Mouse (Mus musculus) CH12.LX (cell line): Measurements from ENCODE around the gene Vipr2. TPM values are rescaled to one million over a fixed set of nuclear protein-coding genes. Genes with fewer than 3 reads are reported as not detected.
A peak's percentile ranks its signal among the peaks of the same experiment; 100 is the strongest.

ENCODE experiments used
- DNase-seq: peaks from one replicate; pipeline ENCODE4 v3.0.0-alpha.2; 2013; ENCODE audit errors: extremely low read depth
- H3K27ac ChIP-seq: 2 replicates; pipeline ENCODE4 v1.5.1; 2012; ENCODE audit warnings: low read depth, mild to moderate bottlenecking, control low read depth, moderate library complexity; ENCODE audit not compliant: insufficient read depth
- H3K27me3 ChIP-seq: replicated peaks from 2 replicates; pipeline ENCODE3; 2012; ENCODE audit warnings: inconsistent platforms
- H3K36me3 ChIP-seq, 2 experiments: replicated peaks in 1 of 2; 2 replicates each; pipeline versions ENCODE3 to v1.6.1; 2012; ENCODE audit warnings: inconsistent platforms in 1 of 2, low read length in 1 of 2, mild to moderate bottlenecking in 1 of 2, mixed read lengths in 1 of 2, moderate library complexity in 1 of 2; ENCODE audit not compliant: control insufficient read depth in 1 of 2, insufficient read depth in 1 of 2
- H3K4me1 ChIP-seq, 2 experiments: 2 replicates each; pipeline ENCODE4 v1.6.1; 2012; ENCODE audit warnings: inconsistent platforms in 1 of 2, moderate library complexity in 1 of 2; ENCODE audit not compliant: insufficient read depth in 2 of 2, control insufficient read depth in 1 of 2
- H3K4me2 ChIP-seq: 2 replicates; pipeline ENCODE4 v1.6.1; 2012; ENCODE audit warnings: low read depth, mild to moderate bottlenecking, control low read depth; ENCODE audit not compliant: poor library complexity, insufficient read depth, severe bottlenecking
- H3K4me3 ChIP-seq, 3 experiments: fragments of 150-350 bp in 1 of 3; sonication (generic) in 1 of 3; replicated peaks in 1 of 3; 2 replicates each; pipeline versions ENCODE3 to v1.5.1; 2011 to 2012; ENCODE audit warnings: low read depth in 2 of 3, low read length in 2 of 3, mild to moderate bottlenecking in 2 of 3, moderate library complexity in 2 of 3, control low read depth in 1 of 3, improper control_type of control experiment in 1 of 3, inconsistent platforms in 1 of 3, mixed read lengths in 1 of 3; ENCODE audit not compliant: poor library complexity in 1 of 3
- H3K79me2 ChIP-seq: replicated peaks from 2 replicates; pipeline ENCODE4 v1.6.1; 2012; ENCODE audit warnings: mild to moderate bottlenecking, moderate library complexity; ENCODE audit not compliant: control insufficient read depth, poor library complexity, insufficient read depth, severe bottlenecking; ENCODE audit errors: extremely low read depth
- H3K9ac ChIP-seq: 2 replicates; pipeline ENCODE4 v1.6.1; 2012; ENCODE audit warnings: low read depth, mild to moderate bottlenecking, control low read depth, moderate library complexity; ENCODE audit not compliant: insufficient read depth
- H3K9me3 ChIP-seq: replicated peaks from 2 replicates; pipeline ENCODE3; 2012; ENCODE audit warnings: low read length, inconsistent platforms, mixed read lengths
- CTCF ChIP-seq, 2 experiments: IDR thresholded peaks in 1 of 2; conservative IDR thresholded peaks in 1 of 2; 2 replicates each; pipeline ENCODE4 v1.5.1; 2011 to 2012; ENCODE audit warnings: low read depth in 2 of 2, low read length in 2 of 2, improper control_type of control experiment in 1 of 2, inconsistent platforms in 1 of 2, mild to moderate bottlenecking in 1 of 2, moderate library complexity in 1 of 2
- EP300 ChIP-seq: IDR thresholded peaks from 2 replicates; pipeline ENCODE4 v1.6.1; 2011; ENCODE audit warnings: low read length, improper control_type of control experiment
- ETS1 ChIP-seq: conservative IDR thresholded peaks from 2 replicates; pipeline ENCODE4 v1.6.1; 2012; ENCODE audit warnings: low read depth, mild to moderate bottlenecking, inconsistent platforms, low read length, improper control_type of control experiment, moderate library complexity
- HCFC1 ChIP-seq: IDR thresholded peaks from 2 replicates; pipeline ENCODE4 v1.6.1; 2012; ENCODE audit warnings: low read depth, mild to moderate bottlenecking, inconsistent platforms, low read length, improper control_type of control experiment
- JUN ChIP-seq: IDR thresholded peaks from 2 replicates; pipeline ENCODE4 v1.6.1; 2011; ENCODE audit warnings: low read depth, mild to moderate bottlenecking, low read length, improper control_type of control experiment, moderate library complexity; ENCODE audit not compliant: insufficient read depth
- MXI1 ChIP-seq: IDR thresholded peaks from 2 replicates; pipeline ENCODE4 v1.6.1; 2011; ENCODE audit warnings: mild to moderate bottlenecking, low read depth, low read length, improper control_type of control experiment
- RAD21 ChIP-seq: IDR thresholded peaks from 2 replicates; pipeline ENCODE4 v1.6.1; 2011; ENCODE audit warnings: low read depth, mild to moderate bottlenecking, low read length, improper control_type of control experiment, moderate library complexity
- SIN3A ChIP-seq: IDR thresholded peaks from 2 replicates; pipeline ENCODE4 v1.6.1; 2012; ENCODE audit warnings: low read length, improper control_type of control experiment, inconsistent platforms
- SMC3 ChIP-seq: IDR thresholded peaks from 2 replicates; pipeline ENCODE4 v1.6.1; 2011; ENCODE audit warnings: low read depth, low read length, improper control_type of control experiment
- USF1 ChIP-seq: IDR thresholded peaks from 2 replicates; pipeline ENCODE4 v1.6.1; 2014; ENCODE audit warnings: low read depth, mild to moderate bottlenecking, inconsistent platforms, low read length, improper control_type of control experiment
- dilution Hi-C: fragments of 300-500 bp; cut with MboI; formaldehyde crosslinking; loops from 2 replicates; pipeline ENCODE4 v1.14.3; 2020; ENCODE audit warnings: low sequenced_read_pairs; ENCODE audit not compliant: extremely low pct_unique_long_range_greater_than_20kb, extremely low pct_ligation_motif_present
- in situ Hi-C: fragments of 300-500 bp; cut with MboI; formaldehyde crosslinking; loops from 3 replicates; pipeline ENCODE4 v1.14.3; 2019; ENCODE audit warnings: low sequenced_read_pairs, low pct_ligation_motif_present, low pct_unique_long_range_greater_than_20kb, mixed read lengths
- polyA plus RNA-seq: library from polyadenylated mRNA; unstranded; fragments of >175 nt; gene quantifications from 2 replicates; pipeline ENCODE4 v1.2.1, GENCODE M21; 2012; ENCODE audit warnings: low read depth; ENCODE audit not compliant: insufficient read length
- total RNA-seq, 2 experiments: library from RNA; depleted of rRNA; stranded (reverse); fragments of 300-350 nt in 1 of 2; fragments of >200 nt in 1 of 2; gene quantifications; 2 replicates each; pipeline ENCODE4 v1.2.3; 2012 to 2014

The Vipr2 gene
- total and polyA plus RNA-seq, 3 experiments, result 0.05 to 0.19 TPM; not detected in 1

- TF ChIP-seq ETS1, result no peak; the same call in 1 of the 2 replicates
These were observed 29.8 kb upstream of the Vipr2 start, which contains the start of gene Zfp386 (continued) for GRCm38 (mm10) chr12:116047440-116048377.

GRCm38 (mm10) chr12:116048766-116049165, 28.8 kb upstream of the Vipr2 start:
- Histone ChIP-seq H3K9me3 (no peaks in the 10 kb centered on the region), H3K79me2 (peaks cover 18% of the 10 kb centered on the region), H3K36me3 (peaks cover 2 to 19% of the 10 kb centered on the region in 2 experiments)
- in situ Hi-C loops, result no loop called here
- TF ChIP-seq JUN, result no peak
- no peak for TF ChIP-seq HCFC1
- TF ChIP-seq, all 38 proteins: peak for 0
- H3K9ac ChIP-seq, result peak overlapping the region; percentile 93; the same call in 1 of the 2 replicates
- peak overlapping the region; percentile 78 to 92 (median 88) for H3K4me3 ChIP-seq
- dilution Hi-C loops, result no loop called here
- peaks cover 3 to 34% of the 10 kb centered on the region in 2 experiments; a peak in 3 of 4 replicates for H3K4me1 ChIP-seq
- H3K4me2 ChIP-seq, result peak overlapping the region; percentile 86
- peaks cover 4% of the 10 kb centered on the region for H3K27me3 ChIP-seq
- H3K27ac ChIP-seq, result no peak overlapping the region
- no peak for DNase-seq

GRCm38 (mm10) chr12:116049236-116049635, 28.3 kb upstream of the Vipr2 start:
- in situ Hi-C loops (no loop called here), dilution Hi-C loops (no loop called here)
- H3K4me3 ChIP-seq, result no peak overlapping the region
- peak overlapping the region; percentile 93; the same call in 1 of the 2 replicates for H3K9ac ChIP-seq
- H3K27me3 ChIP-seq, result peaks cover 4% of the 10 kb centered on the region
- peaks cover 3 to 21% of the 10 kb centered on the region in 2 experiments for H3K36me3 ChIP-seq
- peak overlapping the region; percentile 86 for H3K4me2 ChIP-seq
- no peaks in the 10 kb centered on the region for H3K9me3 ChIP-seq
- peaks cover 18% of the 10 kb centered on the region for H3K79me2 ChIP-seq
- no peak for DNase-seq
- H3K27ac ChIP-seq, result no peak overlapping the region
- peaks cover 3 to 39% of the 10 kb centered on the region in 2 experiments; a peak in 3 of 4 replicates for H3K4me1 ChIP-seq
- TF ChIP-seq MXI1 (no peak), SIN3A (0 out of 2 replicates have a peak, but pooled peaks have one; percentile 12)

- peak; percentile 67 for DNase-seq
- Histone ChIP-seq H3K4me1 (peaks cover 3 to 43% of the 10 kb centered on the region in 2 experiments; a peak in 3 of 4 replicates), H3K27me3 (peaks cover 4% of the 10 kb centered on the region), H3K9me3 (no peaks in the 10 kb centered on the region), H3K27ac (no peak overlapping the region), H3K4me2 (peak overlapping the region; percentile 24), H3K36me3 (peaks cover 8 to 26% of the 10 kb centered on the region in 2 experiments), H3K9ac (no peak overlapping the region), H3K79me2 (peaks cover 18% of the 10 kb centered on the region), H3K4me3 (no peak overlapping the region)
- in situ Hi-C loops (no loop called here), dilution Hi-C loops (no loop called here)
- TF ChIP-seq SMC3 (peak; percentile 65), CTCF (conservative IDR thresholded peaks at IDR 0.05 in 1 of 2, IDR thresholded peaks at IDR 0.05 in 1 of 2; ENCODE audit: low read depth in 2 of 2, low read length in 2 of 2) (peak; percentile 42 to 74; a peak in 3 of 4 replicates), EP300 (no peak), RAD21 (peak; percentile 61), USF1 (no peak), SIN3A (0 out of 2 replicates have a peak, but pooled peaks have one; percentile 1)
These were observed 27.8 kb upstream of the Vipr2 start for GRCm38 (mm10) chr12:116049701-116050100.
